Mouse (Mus musculus): ENCODE results near the gene Fbxo46. TPM values are rescaled to one million over a fixed set of nuclear protein-coding genes. Genes with fewer than 3 reads are reported as not detected.

The Fbxo46 gene
- total RNA-seq, 4 experiments from 2014 or later: 4.2 to 6.0 (median 5.3) TPM

GRCm38 (mm10) chr7:19166990-19167389 lies 47.3 kb downstream of the Fbxo46 start:
- no peak for DNase-seq (ENCODE audit: low spot score)

GRCm38 (mm10) chr7:19169506-19169905 lies 49.8 kb downstream of the Fbxo46 start:
- no peak for DNase-seq (ENCODE audit: low spot score)

- DNase-seq (ENCODE audit: low spot score): peak; percentile 50
Measured at GRCm38 (mm10) chr7:19170142-19170541, 50.5 kb downstream of the Fbxo46 start.

- DNase-seq (ENCODE audit: low spot score): no peak
Measured at GRCm38 (mm10) chr7:19171831-19172230, 52.2 kb downstream of the Fbxo46 start.

- peak; percentile 83 for DNase-seq (ENCODE audit: low spot score)
Measured at GRCm38 (mm10) chr7:19172874-19173273, 53.2 kb downstream of the Fbxo46 start.

- DNase-seq (ENCODE audit: low spot score): no peak
Measured at GRCm38 (mm10) chr7:19175708-19176515, 56.3 kb downstream of the Fbxo46 start, which contains the start of gene Eml2. TSS of gene Eml2 (plus strand) at chr7:19176421.

GRCm38 (mm10) chr7:19176516-19176947 lies 56.9 kb downstream of the Fbxo46 start:
- no peak for DNase-seq (ENCODE audit: low spot score)

- no peak for DNase-seq (ENCODE audit: low spot score)
Measured at GRCm38 (mm10) chr7:19177216-19177615, 57.6 kb downstream of the Fbxo46 start.

GRCm38 (mm10) chr7:19178035-19178434 lies 58.4 kb downstream of the Fbxo46 start:
- no peak for DNase-seq (ENCODE audit: low spot score)

- peak; percentile 77 for DNase-seq (ENCODE audit: low spot score)
Measured at GRCm38 (mm10) chr7:19178443-19179092, 58.9 kb downstream of the Fbxo46 start.

GRCm38 (mm10) chr7:19179173-19179572 lies 59.5 kb downstream of the Fbxo46 start:
- peak; percentile 42 for DNase-seq (ENCODE audit: low spot score)

- no peak for DNase-seq (ENCODE audit: low spot score)
Measured at GRCm38 (mm10) chr7:19179936-19180335, 60.3 kb downstream of the Fbxo46 start.

GRCm38 (mm10) chr7:19180862-19181429 lies 61.3 kb downstream of the Fbxo46 start:
- DNase-seq (ENCODE audit: low spot score): peak; percentile 44

GRCm38 (mm10) chr7:19184250-19184649 lies 64.6 kb downstream of the Fbxo46 start:
- no peak for DNase-seq (ENCODE audit: low spot score)

- no peak for DNase-seq (ENCODE audit: low spot score)
Measured at GRCm38 (mm10) chr7:19184758-19185157, 65.1 kb downstream of the Fbxo46 start.

Small RNA genes lying within 50 kb of the gene (microRNA-seq; reads per million reads assigned to microRNA genes)
- gene Mir3100 (11.8 reads per million, percentile 28 among the genes with 10 or more reads in this experiment), gene Mir330 (215 reads per million, percentile 68 among the genes with 10 or more reads in this experiment)

Other genes with a start within 250 kb of the Fbxo46 start
- 1 to 10 TPM; 1.1 to 6.7 (median 1.6) TPM for gene Pglyrp1, start 248.5 kb upstream of the Fbxo46 start, total RNA-seq (2022)
- gene Ccdc61, start 209.4 kb upstream of the Fbxo46 start, total RNA-seq (2022): 10 to 100 TPM in 1 of 4 experiments, 1 to 10 TPM in 3; 7.4 to 10.7 (median 8.9) TPM
- gene Nova2, start 194.0 kb upstream of the Fbxo46 start, total RNA-seq (2022): 1 to 10 TPM; 3.2 to 5.5 (median 5.1) TPM
- not detected for gene Nanos2, start 132.5 kb upstream of the Fbxo46 start, total RNA-seq (2022)
- 1 to 10 TPM; 3.6 to 4.3 (median 4.3) TPM for gene Mypop, start 128.6 kb upstream of the Fbxo46 start, total RNA-seq (2022)
- gene Irf2bp1, start 115.8 kb upstream of the Fbxo46 start, total RNA-seq (2022): 10 to 100 TPM; 20.6 to 24.3 (median 22.9) TPM
- not detected for gene Foxa3, start 96.3 kb upstream of the Fbxo46 start, total RNA-seq (2022)
- gene Sympk, start 95.5 kb upstream of the Fbxo46 start, total RNA-seq (2022): 10 to 100 TPM; 79.6 to 99.9 (median 98.8) TPM
- gene Rsph6a, start 65.2 kb upstream of the Fbxo46 start, total RNA-seq (2022): not detected
- 10 to 100 TPM; 49.9 to 57.5 (median 54.0) TPM for gene Dmwd, start 43.6 kb upstream of the Fbxo46 start, total RNA-seq (2022)
- gene Dmpk, start 36.0 kb upstream of the Fbxo46 start, total RNA-seq (2022): 100 to 1,000 TPM; 532 to 655 (median 581) TPM
- gene Six5, start 25.3 kb upstream of the Fbxo46 start, total RNA-seq (2022): 1 to 10 TPM; 5.8 to 9.9 (median 7.8) TPM
- gene Gm4969, start 1.5 kb upstream of the Fbxo46 start, total RNA-seq (2022): not detected
- gene Qpctl, start 29.4 kb downstream of the Fbxo46 start, total RNA-seq (2022): 1 to 10 TPM; 4.1 to 4.7 (median 4.5) TPM
- 10 to 100 TPM; 63.5 to 76.4 (median 68.8) TPM for gene Snrpd2, start 29.9 kb downstream of the Fbxo46 start, total RNA-seq (2022)
- under 1 TPM; 0.09 to 0.29 (median 0.26) TPM for gene Gipr, start 46.3 kb downstream of the Fbxo46 start, total RNA-seq (2022)
- gene Eml2, start 56.6 kb downstream of the Fbxo46 start, total RNA-seq (2022): 10 to 100 TPM; 32.0 to 45.7 (median 35.7) TPM
- 1 to 10 TPM; 3.3 to 8.5 (median 7.4) TPM for gene Gpr4, start 92.7 kb downstream of the Fbxo46 start, total RNA-seq (2022)
- gene Opa3, start 108.5 kb downstream of the Fbxo46 start, total RNA-seq (2022): 10 to 100 TPM; 61.4 to 77.3 (median 68.1) TPM
- 10 to 100 TPM; 18.0 to 27.2 (median 24.3) TPM for gene Vasp, start 152.0 kb downstream of the Fbxo46 start, total RNA-seq (2022)
- gene Ppm1n, start 160.2 kb downstream of the Fbxo46 start, total RNA-seq (2022): not detected
- 100 to 1,000 TPM; 137 to 160 (median 149) TPM for gene Rtn2, start 162.8 kb downstream of the Fbxo46 start, total RNA-seq (2022)
- 1 to 10 TPM; 1.2 to 9.8 (median 5.1) TPM for gene Fosb, start 190.2 kb downstream of the Fbxo46 start, total RNA-seq (2022)
- gene Ercc1, start 224.9 kb downstream of the Fbxo46 start, total RNA-seq (2022): 10 to 100 TPM; 39.8 to 46.9 (median 44.4) TPM
- 10 to 100 TPM in 1 of 4 experiments, 1 to 10 TPM in 3; 8.8 to 12.7 (median 9.4) TPM for gene Cd3eap, start 239.6 kb downstream of the Fbxo46 start, total RNA-seq (2022)
- 10 to 100 TPM; 31.6 to 66.7 (median 47.6) TPM for gene Ppp1r13l, start 239.9 kb downstream of the Fbxo46 start, total RNA-seq (2022)

Measured in heart, adult 8-10 months (tissue).